Mouse (Mus musculus) right cerebral cortex, postnatal 14 days (tissue): Measurements from ENCODE around the gene Rnd1.

ENCODE experiments used
- DNase-seq: peaks from one replicate; pipeline ENCODE4 v3.0.0; 2022

Rnd1 gene

DNA sequence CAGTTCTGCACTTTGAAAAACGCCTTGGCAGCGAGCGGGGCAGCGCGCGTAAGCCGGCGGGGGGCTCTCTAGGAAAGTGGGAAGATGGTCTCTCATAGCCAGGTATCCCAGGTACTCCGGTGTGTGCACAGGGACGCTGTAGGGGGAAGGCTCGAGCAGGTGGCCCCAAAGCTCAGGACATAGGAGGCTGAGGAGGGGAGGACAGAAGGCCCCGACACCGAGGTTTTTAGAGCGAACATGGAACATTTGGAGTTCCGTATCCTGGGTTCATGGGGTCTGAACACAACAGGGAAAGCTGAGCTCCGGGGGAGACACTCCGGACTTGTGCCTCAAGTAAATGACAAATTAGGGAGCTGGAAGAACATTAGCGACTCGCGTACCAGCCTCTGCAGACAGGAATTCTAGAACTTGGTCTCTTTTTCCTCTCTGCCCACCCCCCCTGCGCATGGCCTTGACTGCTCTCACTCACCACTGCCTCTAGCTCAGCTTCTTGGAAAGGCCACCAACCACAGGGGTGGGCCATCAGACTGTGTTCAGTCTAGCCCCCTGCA, 41.9 kb downstream of the Rnd1 start:
- no peak for DNase-seq

DNA sequence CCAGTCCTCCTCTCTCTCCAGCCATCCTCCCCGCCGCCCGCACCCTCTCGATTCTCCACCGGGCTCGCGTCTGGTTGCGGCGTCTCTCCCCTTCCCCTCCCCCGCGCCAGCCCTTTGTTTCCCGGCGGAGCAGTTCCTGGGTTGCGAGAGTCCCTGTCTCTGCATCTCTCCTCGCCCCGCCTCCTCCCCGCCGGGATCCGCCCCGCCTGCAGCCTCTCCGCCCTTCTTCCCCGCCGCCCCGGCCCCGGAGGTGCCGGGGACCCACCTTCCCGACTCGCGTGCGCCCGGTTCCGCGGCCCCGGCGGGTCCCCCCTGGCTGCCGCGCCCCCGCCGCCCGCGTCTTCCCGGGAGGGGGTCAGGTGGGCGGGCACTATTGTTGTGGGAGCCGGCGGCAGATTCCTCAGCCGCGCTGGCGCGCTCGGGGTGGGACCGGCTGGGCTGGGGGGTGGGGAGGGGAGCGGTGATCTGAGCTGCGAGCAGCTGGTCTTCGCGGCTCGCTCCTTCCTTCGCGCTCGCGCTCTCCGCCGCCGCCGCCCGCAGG, 42.6 kb downstream of the Rnd1 start:
- peak; percentile 85 for DNase-seq

DNA sequence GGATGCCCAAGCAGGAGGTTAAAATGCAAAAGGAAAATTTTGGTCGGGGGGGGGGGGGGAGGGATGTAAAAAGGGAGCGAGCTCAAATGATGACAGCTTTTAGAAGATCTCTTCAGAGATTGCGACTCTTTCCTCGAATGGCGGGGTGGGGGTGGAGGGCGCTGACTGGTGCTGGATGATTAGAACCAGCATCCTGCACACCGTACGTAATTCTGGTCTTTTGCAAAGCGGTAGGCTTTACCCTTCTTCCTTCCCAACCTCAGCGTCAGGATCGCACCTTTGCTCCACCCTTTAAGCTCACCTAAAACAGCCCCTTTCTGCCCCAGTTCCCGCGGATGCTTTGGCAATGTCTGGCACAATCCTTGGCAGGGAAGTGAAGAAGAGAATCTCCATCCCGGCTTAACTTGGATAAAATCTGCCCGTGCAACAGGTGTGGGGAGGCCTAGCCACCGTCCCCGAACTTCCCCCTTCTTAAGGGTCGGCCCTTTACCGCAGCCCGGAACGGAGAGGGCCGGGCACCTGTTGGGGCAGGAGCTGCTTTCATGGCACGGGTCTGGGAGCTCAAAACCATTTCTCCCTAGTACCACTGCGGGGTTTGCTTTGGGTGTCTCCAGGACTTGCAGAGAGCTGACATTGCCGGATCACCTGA, 43.3 kb downstream of the Rnd1 start:
- DNase-seq = no peak

DNA sequence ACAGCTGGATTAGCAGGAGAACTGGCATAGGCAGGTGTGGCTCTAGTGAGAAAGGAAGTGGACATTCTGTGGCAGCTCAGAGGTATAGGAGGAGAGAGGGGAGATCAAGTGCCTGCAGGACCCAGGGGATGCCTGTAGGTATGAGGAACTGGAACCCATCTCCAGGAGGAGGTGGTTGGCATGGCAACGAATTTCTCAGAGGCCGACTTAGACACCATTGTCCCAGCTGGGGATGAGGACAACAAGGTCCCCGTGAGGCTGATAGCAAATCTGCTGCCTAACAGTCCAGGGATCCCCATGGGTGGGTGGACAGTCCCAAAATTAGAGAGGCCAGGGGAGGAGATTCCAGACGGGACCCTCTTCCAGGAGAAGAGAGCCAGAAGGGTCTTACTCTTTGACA, 44.3 kb downstream of the Rnd1 start:
- no peak for DNase-seq

DNA sequence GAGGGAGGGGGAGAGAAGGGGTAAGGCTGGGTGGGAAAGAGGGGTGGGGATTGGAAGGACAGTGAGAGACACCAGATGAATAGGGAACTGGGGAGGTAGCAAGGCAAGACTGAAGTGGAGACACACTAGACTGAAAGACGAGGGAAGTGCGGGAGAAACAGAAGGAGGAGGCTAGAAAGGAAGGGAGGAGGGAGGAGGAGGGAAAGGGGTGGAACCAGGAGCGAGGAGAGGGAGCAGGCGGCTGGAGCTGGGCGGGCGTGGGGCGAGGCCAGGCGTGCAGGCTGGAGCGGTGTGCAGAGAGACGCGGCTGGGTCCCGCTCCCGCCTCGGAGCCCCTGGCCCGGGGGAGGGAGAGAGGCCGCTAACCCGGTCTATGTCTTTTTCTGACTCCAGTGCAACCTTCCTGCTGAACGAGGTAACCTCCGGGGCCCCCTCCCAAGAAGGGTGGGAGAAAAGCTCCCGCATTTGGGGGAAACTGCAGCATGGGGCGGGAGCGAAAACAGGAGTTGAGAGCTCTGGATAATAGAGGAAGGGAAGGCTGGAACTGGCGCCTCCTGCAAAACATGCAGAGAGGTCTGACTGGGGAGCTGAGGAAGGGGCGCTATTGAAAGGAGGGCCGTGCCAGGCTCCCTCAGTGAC, 45.0 kb downstream of the Rnd1 start:
- DNase-seq = peak; percentile 70

DNA sequence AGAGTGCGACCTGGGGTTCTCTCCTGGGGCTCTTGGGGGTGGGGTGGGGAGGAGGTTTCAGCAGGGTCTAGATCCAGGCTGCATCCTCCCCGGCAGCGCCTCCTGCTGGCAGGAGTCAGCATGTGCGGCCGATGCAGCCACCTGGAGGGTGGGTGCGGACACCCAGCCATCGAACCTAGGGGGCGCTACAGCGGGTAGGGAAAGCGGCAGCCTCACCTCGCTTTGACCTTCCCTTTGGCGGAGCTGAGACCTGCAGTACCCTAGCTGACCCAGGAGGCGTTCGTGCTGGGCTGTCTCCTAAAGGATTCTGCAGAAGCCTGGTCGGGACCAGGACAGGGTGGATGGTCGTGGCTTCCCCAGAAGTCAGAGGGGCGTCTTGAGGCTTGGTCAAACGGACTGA, 45.8 kb downstream of the Rnd1 start:
- DNase-seq = peak; percentile 79

DNA sequence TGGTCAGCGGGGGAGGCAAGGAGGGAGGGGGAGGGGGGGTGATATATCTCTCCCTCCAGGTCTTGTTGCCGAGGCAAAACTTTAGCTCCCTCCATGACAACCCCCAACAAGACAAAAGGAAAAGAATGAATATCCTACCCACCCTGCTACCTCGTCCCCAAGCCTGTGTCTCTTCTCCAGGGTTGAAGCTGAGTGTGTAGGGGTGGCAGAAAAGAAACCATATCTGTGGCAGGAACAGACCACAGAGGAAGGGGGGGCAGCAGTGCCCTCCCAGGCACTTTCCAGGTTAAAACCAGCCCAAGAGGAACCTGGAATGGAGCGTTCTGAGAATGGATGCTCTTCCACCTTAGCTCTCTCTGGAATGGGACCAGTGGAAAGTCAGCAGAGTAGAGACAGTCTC, 46.7 kb downstream of the Rnd1 start, which contains the start of gene Cacnb3:
Gene Cacnb3, plus strand, starts transcription at position 301 of the 400 bp plus-strand sequence.
- no peak for DNase-seq

DNA sequence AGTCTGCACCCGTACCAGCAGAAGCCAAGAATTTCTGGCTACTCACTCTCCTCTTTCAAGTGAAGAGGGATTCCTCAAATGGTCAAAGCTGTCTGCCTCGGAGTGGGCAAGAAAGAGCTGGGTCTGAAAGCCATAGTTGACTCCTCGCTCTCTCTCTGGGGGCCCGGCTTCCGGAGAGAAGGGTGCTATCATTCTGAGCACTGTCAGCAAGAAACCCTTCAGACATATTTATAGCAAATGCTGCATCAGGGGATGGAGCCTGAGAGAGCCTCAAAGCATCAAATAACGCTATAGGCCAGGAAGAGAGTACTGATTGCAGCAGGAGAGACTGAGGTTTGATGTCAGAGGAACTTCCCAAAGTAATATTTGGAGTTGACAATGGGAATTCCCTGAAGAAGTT, 47.8 kb downstream of the Rnd1 start:
- no peak for DNase-seq

DNA sequence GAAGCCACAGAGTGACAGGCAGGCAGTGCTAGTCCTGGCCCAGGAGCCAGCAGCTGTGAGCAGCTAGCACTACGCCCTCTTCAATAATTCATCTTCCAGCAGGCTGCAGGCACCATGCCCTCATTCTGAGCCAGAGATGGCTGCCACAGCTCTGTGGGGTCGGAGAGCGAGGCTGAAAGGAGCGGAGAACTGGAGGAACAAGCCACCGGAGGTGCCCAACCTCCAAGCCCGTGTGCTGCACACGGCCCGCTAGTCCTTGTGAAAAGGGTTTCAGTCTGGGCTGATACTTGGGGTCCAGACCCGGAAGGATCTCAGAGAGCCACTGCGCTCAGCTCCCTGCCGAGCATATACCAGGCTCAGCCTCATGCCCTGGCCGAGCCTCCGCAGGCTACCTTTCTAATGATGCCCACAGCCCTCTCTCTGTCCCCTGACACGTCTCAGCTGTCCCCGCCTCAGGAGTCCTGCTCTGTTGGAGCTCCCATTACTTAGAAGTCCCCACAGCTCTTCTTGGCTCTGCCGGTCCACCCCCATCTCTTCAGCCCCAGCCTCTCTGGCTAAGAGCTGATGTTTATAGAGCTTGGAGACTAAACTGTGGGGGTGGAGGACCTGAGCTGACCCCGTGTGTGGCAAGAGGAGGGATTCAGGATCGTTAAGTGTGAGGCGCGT, 48.5 kb downstream of the Rnd1 start:
- no peak for DNase-seq

DNA sequence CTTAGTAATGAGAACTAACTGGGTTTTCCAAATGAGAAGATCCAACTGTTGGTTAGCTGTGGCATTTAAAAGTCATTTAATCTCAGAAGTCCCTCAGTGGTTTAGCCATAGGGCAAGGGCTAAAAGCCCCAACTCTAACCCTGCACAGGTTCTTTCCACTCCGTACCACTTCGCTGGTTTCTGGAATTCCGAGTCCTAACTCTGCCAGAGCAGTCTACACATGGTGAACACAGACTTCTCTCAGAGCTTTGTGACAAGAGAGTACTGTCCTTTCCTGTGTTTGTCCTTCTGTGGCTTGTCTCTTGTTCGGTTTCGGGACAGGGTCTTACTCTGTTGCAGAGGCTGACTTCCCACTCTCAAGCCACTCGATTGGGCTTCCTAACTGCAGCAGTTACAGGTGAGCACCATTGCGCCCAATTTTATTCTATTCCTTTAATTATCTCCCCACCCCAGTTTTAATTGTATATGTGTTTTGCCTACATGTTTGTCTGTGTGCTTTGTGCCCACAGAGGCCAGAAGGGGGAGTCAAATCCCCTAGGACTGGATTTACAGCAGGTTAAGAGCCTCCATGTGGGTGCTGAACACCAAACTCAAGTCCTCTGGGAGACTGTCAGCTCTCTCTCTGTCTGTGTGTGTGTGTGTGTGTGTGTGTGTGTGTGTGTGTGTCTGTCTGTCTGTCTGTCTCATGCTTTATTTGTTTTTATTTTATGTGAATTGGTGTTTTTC, 50.6 kb downstream of the Rnd1 start:
- no peak for DNase-seq

DNA sequence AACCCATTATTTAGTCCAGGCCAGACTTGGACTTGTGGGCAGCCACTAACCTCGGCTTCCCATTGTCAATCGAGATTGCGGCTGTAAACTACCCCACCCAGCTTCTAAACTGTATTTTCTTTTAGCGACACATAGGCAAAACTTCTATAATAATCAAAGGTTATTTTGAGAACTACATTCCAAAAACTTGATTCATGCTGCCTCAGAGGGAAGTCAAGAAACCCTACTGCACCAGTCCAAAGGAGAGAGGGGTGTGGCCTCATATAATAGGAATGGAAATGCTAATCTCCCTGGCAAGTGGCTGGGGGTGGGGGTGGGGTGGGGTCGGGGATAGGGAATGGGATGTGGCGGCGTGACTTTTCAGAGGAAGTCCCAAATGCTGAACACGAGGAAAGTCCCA, 51.2 kb downstream of the Rnd1 start:
- DNase-seq = no peak

DNA sequence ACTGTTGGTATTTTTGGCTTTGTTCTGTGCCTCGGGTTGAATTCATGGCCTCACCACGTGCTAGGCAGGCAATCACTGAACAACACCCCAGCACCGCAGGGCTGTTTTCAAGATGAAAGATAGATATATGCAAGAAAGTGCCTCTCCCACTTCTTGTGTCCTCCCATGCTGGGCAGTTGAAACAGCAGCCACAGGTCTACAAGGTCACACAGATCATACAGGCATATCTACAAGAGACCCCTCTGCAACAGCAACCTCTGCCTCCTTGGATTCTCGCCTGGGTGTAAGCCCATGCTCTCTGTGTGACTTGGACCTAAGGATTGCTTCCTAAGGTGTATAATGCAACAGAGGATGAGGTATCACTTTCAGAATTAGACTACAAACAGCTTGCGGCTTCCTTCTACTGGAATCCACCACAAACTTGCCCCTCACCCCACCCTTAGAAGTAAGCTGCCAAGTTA, 53.9 kb downstream of the Rnd1 start:
- DNase-seq = no peak

DNA sequence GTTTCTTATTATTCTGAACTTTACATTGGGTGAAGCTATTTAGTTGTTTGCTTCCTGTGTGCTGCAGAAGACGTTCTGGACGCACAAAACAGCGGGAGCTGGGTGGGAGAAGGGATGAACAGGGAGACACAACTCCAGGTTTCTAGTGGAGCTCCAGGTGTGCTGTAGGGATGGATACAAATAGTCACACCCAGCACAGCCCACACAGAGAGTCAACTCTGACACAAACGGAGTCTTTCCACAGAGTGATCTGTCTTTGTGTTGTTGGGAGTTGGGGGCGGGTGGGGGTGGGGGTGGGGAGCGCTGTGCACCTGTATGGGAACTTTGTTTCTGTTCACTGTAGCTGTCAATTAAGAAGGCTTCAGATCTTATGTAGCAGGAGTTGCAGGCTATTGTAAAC, 54.5 kb downstream of the Rnd1 start:
- DNase-seq = no peak

DNA sequence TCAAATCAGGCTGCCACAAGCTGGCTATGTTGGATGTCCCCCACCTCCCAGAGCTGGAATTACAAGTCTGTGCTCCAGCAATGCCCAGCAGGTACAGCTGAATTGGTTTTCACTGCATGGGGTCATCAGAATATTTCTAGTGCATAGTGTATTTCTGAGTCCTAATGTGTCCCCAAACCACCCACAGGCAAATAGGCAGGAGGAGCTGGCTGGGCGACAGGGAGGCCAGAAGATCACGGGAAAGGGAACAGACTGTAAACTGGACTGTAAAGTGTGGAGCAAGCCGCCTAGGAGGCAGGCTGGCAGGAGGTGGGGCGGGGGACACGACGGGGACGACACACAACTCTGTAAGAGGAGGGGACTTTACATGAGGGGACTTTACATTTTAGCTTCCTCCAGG, 55.1 kb downstream of the Rnd1 start:
- DNase-seq = no peak

DNA sequence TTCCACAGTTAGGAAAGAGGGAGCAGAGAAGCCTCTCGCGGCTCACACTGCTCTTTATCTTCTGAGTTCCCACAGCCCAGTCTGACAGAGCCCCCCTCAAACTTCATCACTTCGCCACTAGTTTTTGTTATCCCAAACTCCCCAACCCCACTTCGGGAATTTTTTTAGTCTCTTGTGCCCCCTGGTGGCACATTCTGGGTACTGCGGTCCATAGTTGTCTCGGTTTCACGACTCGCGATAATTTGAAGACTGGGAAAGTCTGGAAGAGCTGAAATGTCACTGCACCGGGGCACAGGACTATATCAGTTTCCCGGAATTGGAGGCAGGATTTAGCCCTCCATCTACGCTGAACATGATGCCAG, 60.1 kb downstream of the Rnd1 start:
- peak; percentile 53 for DNase-seq

DNA sequence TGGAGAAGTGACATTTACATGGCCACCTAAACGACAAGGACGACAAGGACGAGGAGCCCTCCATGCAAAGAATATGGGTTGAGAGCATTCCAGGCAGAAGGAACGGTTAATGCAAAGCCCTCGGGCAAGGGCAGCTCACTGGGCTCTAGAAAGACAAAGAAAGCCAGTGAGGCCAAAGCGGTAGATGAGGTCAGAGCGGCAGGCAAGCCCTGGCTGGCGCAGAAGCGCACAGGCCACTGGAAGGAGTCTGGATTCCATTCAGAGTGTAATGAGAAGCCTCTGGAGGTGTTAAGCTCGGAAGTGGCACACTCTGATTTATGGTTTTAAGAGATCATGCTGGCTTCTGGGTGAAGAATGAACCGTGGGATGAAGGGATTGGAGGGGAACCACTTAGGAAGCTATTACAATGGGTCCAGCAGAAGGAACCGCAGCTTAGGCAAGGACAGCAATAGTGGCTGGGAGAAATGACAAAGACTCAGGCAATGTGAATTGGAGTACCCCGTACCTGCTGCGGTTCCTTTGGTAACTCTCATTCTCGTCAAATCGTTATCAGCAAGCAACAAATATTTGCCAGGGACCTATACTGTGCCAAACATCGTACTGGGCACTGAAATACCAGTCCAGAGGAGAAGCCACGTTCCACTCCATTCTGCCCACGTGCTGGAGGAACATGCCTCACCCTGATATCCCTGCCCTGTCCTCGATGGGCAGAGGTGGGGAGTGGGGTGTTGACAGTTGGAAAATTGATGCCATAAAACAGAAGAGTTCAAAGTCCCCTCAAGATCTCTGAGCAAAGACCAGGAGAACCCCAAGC, 60.7 kb downstream of the Rnd1 start:
- no peak for DNase-seq

DNA sequence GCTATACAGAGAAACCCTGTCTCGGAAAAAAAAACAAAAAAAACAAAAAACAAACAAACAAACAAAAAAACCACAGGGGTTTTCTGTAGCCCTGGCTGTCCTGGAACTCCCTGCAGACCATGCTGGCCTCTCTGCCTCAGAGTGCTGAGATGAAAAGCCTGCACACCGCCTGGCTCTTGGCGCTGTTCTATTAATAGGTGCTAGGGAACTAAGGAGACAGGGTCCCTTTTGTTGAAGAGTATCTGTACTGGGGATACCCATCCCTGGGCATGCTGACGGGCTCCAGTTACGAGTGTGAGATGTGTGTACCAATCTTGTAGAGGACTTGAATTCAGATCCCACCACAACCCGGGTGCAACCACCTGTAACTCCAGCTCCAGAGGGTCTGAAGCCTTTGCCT, 61.5 kb downstream of the Rnd1 start:
- no peak for DNase-seq

DNA sequence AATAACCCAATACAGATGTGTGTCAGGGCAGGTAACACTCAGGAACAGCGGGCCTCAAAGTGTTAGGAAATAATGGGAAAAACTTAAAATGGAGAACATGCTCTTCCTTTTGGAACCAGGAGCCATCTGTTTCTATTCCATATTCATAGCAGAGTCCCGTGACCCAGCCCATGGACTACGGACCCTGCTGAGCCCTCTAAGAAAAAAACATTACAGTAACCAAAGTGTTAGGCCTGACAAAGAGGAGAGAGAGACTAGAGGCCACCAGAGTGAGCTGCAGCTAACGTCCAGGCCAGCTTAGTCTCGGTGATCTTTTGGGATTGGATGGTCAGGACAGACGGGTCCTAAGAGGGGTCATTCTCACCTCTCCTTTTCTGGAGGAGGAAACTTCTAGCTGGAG, 62.3 kb downstream of the Rnd1 start:
- DNase-seq = no peak

DNA sequence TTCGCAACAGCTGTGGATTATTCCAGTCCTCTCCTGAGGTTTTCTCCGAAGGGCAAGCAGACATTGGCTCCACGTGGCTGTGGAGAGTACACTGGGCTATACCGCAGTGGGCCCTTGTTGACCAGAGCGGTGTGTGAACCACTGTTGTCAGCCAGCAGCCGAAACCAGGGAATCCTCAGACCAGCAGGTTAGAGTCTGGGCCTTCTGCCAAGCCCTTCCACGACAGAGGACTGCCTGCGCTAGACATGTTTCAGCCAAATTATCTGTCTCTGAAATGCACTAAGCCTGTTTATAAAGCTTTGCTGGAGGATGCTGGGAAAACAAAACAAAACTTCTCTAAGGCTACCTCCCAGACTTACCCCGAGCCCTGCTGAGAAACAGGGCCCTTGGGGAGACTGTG, 62.7 kb downstream of the Rnd1 start:
- no peak for DNase-seq
